Mouse (Mus musculus) cerebellum, postnatal 14 days (tissue): ENCODE measurements around the gene Catsperz.

Source experiments
- DNase-seq, 2 experiments: peaks; one replicate each; pipeline ENCODE4 v3.0.0; 2021; ENCODE audit warnings: mixed read lengths in 2 of 2

Gene Catsperz

DNA sequence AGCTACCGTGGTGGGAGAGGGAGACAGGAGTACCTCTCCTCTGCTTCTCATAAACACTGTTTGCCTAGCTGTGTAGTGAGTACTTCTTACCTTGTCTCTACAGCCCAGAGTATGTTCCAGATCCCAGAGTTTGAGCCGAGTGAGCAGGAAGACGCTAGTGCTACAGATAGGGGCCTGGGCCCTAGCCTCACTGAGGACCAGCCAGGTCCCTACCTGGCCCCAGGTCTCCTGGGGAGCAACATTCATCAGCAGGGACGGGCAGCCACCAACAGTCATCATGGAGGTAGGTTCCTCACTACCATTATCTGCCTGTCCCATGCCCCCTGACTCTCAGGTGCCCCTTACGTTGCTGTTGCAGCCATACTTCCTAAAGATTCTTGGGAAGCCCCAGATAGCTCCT lies 17.6 kb upstream of the Catsperz start:
- peak in 1 of 2 experiments; percentile 32 for DNase-seq

DNA sequence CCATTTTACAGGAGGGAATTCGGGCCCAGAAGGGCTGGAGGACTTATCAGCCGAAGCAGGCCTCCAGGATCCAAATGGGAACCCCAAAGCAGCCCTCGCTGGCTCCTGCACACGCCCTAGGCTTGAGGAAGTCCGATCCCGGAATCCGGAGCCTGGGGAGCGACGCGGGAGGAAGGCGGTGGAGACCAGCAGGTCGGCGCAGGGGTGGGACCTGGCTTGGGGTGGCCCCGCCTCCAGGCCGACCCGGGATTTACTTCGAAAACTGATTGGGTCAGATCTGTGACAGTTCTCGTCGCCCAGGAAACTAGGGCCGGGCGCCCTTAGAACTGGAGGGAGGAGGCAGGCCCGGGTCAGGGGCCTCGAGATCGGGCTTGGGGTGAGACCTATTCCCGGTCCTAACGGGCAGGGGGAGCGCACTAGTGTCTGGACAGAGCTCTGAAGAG lies 17.1 kb upstream of the Catsperz start, which contains the start of gene Gpr137:
Gene Gpr137 (minus strand): TSS at position 232 of the 443 bp plus-strand sequence.
- peak; percentile 89 to 92 for DNase-seq

- peak; percentile 97 to 98 for DNase-seq
Observed at GRCm38 (mm10) chr19:6941372-6942248, 16.4 kb upstream of the Catsperz start, which contains the start of gene Bad. Gene Bad, plus strand, starts transcription at chr19:6941861.

DNA sequence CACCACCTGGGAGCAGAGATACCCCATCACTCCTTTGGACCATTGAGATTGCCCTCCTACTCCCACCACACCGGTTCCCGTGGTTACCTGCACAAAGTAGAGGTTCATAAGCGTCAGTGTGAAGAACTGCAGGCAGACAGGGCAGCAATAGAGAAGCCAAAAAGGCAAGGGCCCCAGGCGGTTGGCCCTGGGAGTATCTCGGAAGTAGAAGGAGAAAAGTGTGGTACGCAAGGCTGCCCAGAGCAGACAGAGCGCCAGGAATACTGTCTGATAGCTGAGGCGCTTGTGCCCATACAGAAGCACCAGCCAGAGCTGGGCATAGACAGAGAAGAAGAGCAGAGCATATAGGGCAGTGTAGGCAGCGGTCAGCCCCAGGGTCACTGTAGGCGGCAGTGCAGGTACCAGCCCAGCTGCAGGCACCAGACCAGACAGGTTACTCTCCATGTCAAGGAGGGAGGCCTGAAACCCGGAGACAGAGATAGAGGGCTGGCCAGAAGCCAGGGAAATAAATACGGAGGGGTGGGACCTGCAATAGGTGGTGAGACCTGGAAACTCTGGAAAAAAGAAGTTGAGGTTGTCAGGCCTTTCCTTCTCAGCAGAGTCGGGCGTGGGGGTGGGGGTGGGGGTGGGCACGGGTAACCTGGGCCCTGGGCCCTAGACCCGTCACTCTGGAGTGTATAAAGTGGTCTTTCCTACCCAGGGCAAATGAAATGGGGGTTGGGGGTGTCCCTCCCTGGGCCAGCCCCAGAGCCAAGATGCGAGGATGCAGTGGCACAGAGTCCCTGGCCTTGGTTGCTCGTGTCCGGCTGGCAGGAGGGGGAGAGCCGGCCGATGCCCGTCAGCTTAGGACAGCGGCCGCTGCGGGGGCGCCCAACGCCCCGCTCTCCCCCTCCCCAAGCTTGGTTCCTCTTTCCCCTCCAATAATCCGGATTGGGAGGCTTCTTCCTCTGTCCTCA lies 15.5 kb upstream of the Catsperz start:
- DNase-seq = peak; percentile 31 to 50

- peak; percentile 33 to 48 for DNase-seq
Observed at GRCm38 (mm10) chr19:6939106-6940002, 14.2 kb upstream of the Catsperz start.

GRCm38 (mm10) chr19:6937541-6938465 lies 12.6 kb upstream of the Catsperz start:
- peak; percentile 75 to 78 for DNase-seq

- DNase-seq = peak; percentile 51 to 73
Observed at GRCm38 (mm10) chr19:6936299-6936698, 11.1 kb upstream of the Catsperz start.

- peak; percentile 45 to 48 for DNase-seq
Observed at GRCm38 (mm10) chr19:6934195-6934977, 9.2 kb upstream of the Catsperz start, which contains the start of gene Kcnk4. Gene Kcnk4, minus strand, starts transcription at chr19:6934515.

DNA sequence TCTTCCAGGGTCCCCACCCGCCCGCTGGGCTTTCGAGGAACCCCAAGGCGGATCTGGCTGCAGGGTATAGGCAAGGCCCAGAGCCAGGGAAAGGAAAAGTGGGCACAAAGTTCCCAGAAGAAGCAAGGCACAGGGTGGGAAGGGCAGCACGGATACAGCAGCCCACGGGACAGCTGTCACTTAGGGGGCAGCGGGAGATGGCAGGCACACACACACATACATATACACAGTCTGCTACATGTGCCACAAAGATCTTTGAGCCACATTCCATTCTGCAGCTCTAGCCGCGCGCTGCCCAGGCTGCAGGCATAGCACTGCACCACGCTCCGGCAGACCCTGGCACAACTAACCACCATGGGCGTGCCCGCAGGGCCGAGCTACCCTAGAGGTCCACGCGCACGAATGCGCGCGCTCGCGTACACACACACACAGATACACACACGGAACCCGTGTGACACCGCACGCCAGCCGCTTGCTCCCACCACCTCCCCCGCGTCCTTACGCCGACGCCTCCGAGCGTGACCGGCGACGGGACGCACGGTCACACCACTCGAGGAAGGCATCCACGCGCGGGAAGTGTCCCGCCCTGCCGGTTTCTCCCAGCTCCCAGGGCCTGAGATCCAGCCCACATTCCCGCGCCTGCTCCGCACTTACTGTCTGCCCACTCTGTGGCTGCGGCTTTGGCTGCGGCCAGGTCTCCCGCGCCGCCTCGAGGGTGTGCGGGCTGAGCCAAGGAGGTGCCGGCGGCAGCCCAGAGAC lies 8.4 kb upstream of the Catsperz start:
- peak; percentile 73 to 77 for DNase-seq

GRCm38 (mm10) chr19:6933102-6933435 lies 7.9 kb upstream of the Catsperz start:
- DNase-seq = no peak

- DNase-seq = no peak
Observed at GRCm38 (mm10) chr19:6932018-6932417, 6.8 kb upstream of the Catsperz start.

GRCm38 (mm10) chr19:6931002-6931401 lies 5.8 kb upstream of the Catsperz start:
- peak; percentile 26 to 45 for DNase-seq

- no peak for DNase-seq
Observed at GRCm38 (mm10) chr19:6928080-6928479, 2.9 kb upstream of the Catsperz start.

- DNase-seq = peak in 1 of 2 experiments; percentile 45
Observed at GRCm38 (mm10) chr19:6926559-6927255, 1.5 kb upstream of the Catsperz start.

GRCm38 (mm10) chr19:6925611-6926329 lies 590 bp upstream of the Catsperz start:
- DNase-seq = peak in 1 of 2 experiments; percentile 40

GRCm38 (mm10) chr19:6924461-6925306 lies 496 bp downstream of the Catsperz start:
- DNase-seq = peak; percentile 94 to 96
